Mouse (Mus musculus) MEL (cell line): ENCODE measurements at regions not wholly inside any gene's neighbourhood (a gene's known extent, or its start where the extent isn't known, plus 50 kb on each side); places are given as distances from the start of the nearest gene placed in this dataset.
A peak's percentile ranks its signal among the peaks of the same experiment; 100 is the strongest.

Experiments
- DNase-seq: peaks from one replicate; pipeline ENCODE4 v3.0.0; 2011; ENCODE audit warnings: low read depth, low spot score
- H3K27ac ChIP-seq: 2 replicates; pipeline ENCODE4 v1.5.1; 2012; ENCODE audit warnings: low read depth, mild to moderate bottlenecking, control low read depth, low read length, moderate library complexity; ENCODE audit not compliant: control insufficient read depth
- H3K27me3 ChIP-seq, 2 experiments: fragments of 150-350 bp in 1 of 2; sonication (generic) in 1 of 2; 2 replicates each; pipeline ENCODE4 v1.6.1; 2012; ENCODE audit warnings: low read length in 2 of 2, mild to moderate bottlenecking in 2 of 2, improper control_type of control experiment in 1 of 2, moderate library complexity in 1 of 2; ENCODE audit not compliant: insufficient read depth in 2 of 2, control insufficient read depth in 1 of 2
- H3K36me3 ChIP-seq, 2 experiments: 2 replicates each; pipeline ENCODE4 v1.6.1; 2012 to 2014; ENCODE audit warnings: low read length in 2 of 2, improper control_type of control experiment in 1 of 2, inconsistent platforms in 1 of 2, mild to moderate bottlenecking in 1 of 2; ENCODE audit not compliant: insufficient read depth in 2 of 2, control insufficient read depth in 1 of 2
- H3K4me1 ChIP-seq, 2 experiments: fragments of 150-350 bp in 1 of 2; sonication (generic) in 1 of 2; 2 replicates each; pipeline ENCODE4 v1.6.1; 2012; ENCODE audit warnings: low read length in 2 of 2, improper control_type of control experiment in 1 of 2, mild to moderate bottlenecking in 1 of 2; ENCODE audit not compliant: insufficient read depth in 2 of 2, control insufficient read depth in 1 of 2
- H3K4me3 ChIP-seq, 2 experiments: fragments of 150-350 bp in 1 of 2; sonication (generic) in 1 of 2; 2 replicates each; pipeline ENCODE4 v1.5.1; 2012; ENCODE audit warnings: low read depth in 2 of 2, low read length in 2 of 2, mild to moderate bottlenecking in 2 of 2, moderate library complexity in 2 of 2, control low read depth in 1 of 2, improper control_type of control experiment in 1 of 2; ENCODE audit not compliant: control insufficient read depth in 1 of 2, insufficient read depth in 1 of 2
- H3K79me2 ChIP-seq: 2 replicates; pipeline ENCODE4 v1.6.1; 2012; ENCODE audit warnings: mild to moderate bottlenecking, low read length, moderate library complexity; ENCODE audit not compliant: control insufficient read depth, poor library complexity, insufficient read depth
- H3K9ac ChIP-seq: 2 replicates; pipeline ENCODE4 v1.6.1; 2012; ENCODE audit warnings: low read depth, mild to moderate bottlenecking, control low read depth, low read length, moderate library complexity; ENCODE audit not compliant: control insufficient read depth, poor library complexity, severe bottlenecking
- H3K9me3 ChIP-seq: fragments of 150-350 bp; sonication (generic); replicated peaks from 2 replicates; pipeline ENCODE4 v1.6.1; 2012; ENCODE audit warnings: mild to moderate bottlenecking, low read length, improper control_type of control experiment, moderate library complexity; ENCODE audit not compliant: insufficient read depth
- CTCF ChIP-seq, 3 experiments: IDR thresholded peaks in 2 of 3; conservative IDR thresholded peaks in 1 of 3; 2 replicates each; pipeline ENCODE4 v1.5.1; 2011 to 2012; ENCODE audit warnings: low read length in 3 of 3, low read depth in 2 of 3, mild to moderate bottlenecking in 2 of 3, improper control_type of control experiment in 1 of 3, inconsistent platforms in 1 of 3, mixed read lengths in 1 of 3, moderate library complexity in 1 of 3; ENCODE audit not compliant: control insufficient read depth in 1 of 3, insufficient read depth in 1 of 3, poor library complexity in 1 of 3, severe bottlenecking in 1 of 3
- E2F4 ChIP-seq: IDR thresholded peaks from 2 replicates; pipeline ENCODE4 v1.6.1; 2011; ENCODE audit warnings: low read depth, low read length, improper control_type of control experiment, borderline replicate concordance
- ELF1 ChIP-seq: IDR thresholded peaks from 2 replicates; pipeline ENCODE4 v1.6.1; 2014; ENCODE audit warnings: low read depth, mild to moderate bottlenecking, inconsistent platforms, low read length, improper control_type of control experiment, moderate library complexity
- GABPA ChIP-seq: IDR thresholded peaks from 2 replicates; pipeline ENCODE4 v1.6.1; 2012; ENCODE audit warnings: low read depth, mild to moderate bottlenecking, inconsistent platforms, low read length, improper control_type of control experiment, moderate library complexity
- GATA1 ChIP-seq: IDR thresholded peaks from 2 replicates; pipeline ENCODE4 v1.6.1; 2011; ENCODE audit warnings: low read depth, low read length, improper control_type of control experiment
- HCFC1 ChIP-seq: IDR thresholded peaks from 2 replicates; pipeline ENCODE4 v1.6.1; 2012; ENCODE audit warnings: low read depth, mild to moderate bottlenecking, inconsistent platforms, low read length, improper control_type of control experiment, moderate library complexity
- JUND ChIP-seq: IDR thresholded peaks from 2 replicates; pipeline ENCODE4 v1.6.1; 2011; ENCODE audit warnings: low read depth, mild to moderate bottlenecking, improper control_type of control experiment, low read length
- KAT2A ChIP-seq: conservative IDR thresholded peaks from 2 replicates; pipeline ENCODE4 v1.6.1; 2012; ENCODE audit warnings: low read depth, low read length, improper control_type of control experiment, inconsistent platforms
- MAFK ChIP-seq: IDR thresholded peaks from 2 replicates; pipeline ENCODE4 v1.6.1; 2011; ENCODE audit warnings: low read depth, mild to moderate bottlenecking, low read length, improper control_type of control experiment, borderline replicate concordance
- MAX ChIP-seq: IDR thresholded peaks from 2 replicates; pipeline ENCODE4 v1.6.1; 2011; ENCODE audit warnings: low read length, improper control_type of control experiment
- MAZ ChIP-seq: IDR thresholded peaks from 2 replicates; pipeline ENCODE4 v1.6.1; 2012; ENCODE audit warnings: low read depth, mild to moderate bottlenecking, inconsistent platforms, low read length, improper control_type of control experiment
- MXI1 ChIP-seq: IDR thresholded peaks from 2 replicates; pipeline ENCODE4 v1.6.1; 2011; ENCODE audit warnings: mild to moderate bottlenecking, low read depth, low read length, improper control_type of control experiment
- MYB ChIP-seq: IDR thresholded peaks from 2 replicates; pipeline ENCODE4 v1.6.1; 2011; ENCODE audit warnings: mild to moderate bottlenecking, low read depth, low read length, improper control_type of control experiment
- MYC ChIP-seq: IDR thresholded peaks from 2 replicates; pipeline ENCODE4 v1.6.1; 2011; ENCODE audit warnings: low read depth, mild to moderate bottlenecking, low read length, improper control_type of control experiment, moderate library complexity
- NELFE ChIP-seq: IDR thresholded peaks from 2 replicates; pipeline ENCODE4 v1.6.1; 2011; ENCODE audit warnings: low read depth, low read length, improper control_type of control experiment
- POLR2A ChIP-seq, 2 experiments: IDR thresholded peaks; 2 replicates each; pipeline ENCODE4 v1.6.1; 2011 to 2012; ENCODE audit warnings: low read length in 2 of 2, mild to moderate bottlenecking in 2 of 2, control low read depth in 1 of 2, improper control_type of control experiment in 1 of 2, low read depth in 1 of 2, moderate library complexity in 1 of 2; ENCODE audit not compliant: control insufficient read depth in 1 of 2, insufficient read depth in 1 of 2, poor library complexity in 1 of 2
- POLR2AphosphoS2 ChIP-seq: IDR thresholded peaks from 2 replicates; pipeline ENCODE4 v1.6.1; 2011; ENCODE audit warnings: low read length, improper control_type of control experiment
- POLR2AphosphoS5 ChIP-seq: IDR thresholded peaks from 2 replicates; pipeline ENCODE4 v1.6.1; 2012; ENCODE audit warnings: low read depth, borderline replicate concordance, mild to moderate bottlenecking, inconsistent platforms, low read length, moderate library complexity, mixed read lengths
- RCOR1 ChIP-seq: IDR thresholded peaks from 2 replicates; pipeline ENCODE4 v1.6.1; 2012; ENCODE audit warnings: low read depth, mild to moderate bottlenecking, inconsistent platforms, low read length, improper control_type of control experiment
- SIN3A ChIP-seq: IDR thresholded peaks from 2 replicates; pipeline ENCODE4 v1.6.1; 2012; ENCODE audit warnings: low read length, improper control_type of control experiment, inconsistent platforms
- SMC3 ChIP-seq: IDR thresholded peaks from 2 replicates; pipeline ENCODE4 v1.6.1; 2011; ENCODE audit warnings: low read depth, low read length, improper control_type of control experiment
- TAL1 ChIP-seq: IDR thresholded peaks from 2 replicates; pipeline ENCODE4 v1.6.1; 2012; ENCODE audit warnings: mild to moderate bottlenecking, inconsistent platforms, low read length, moderate library complexity, mixed read lengths
- TBP ChIP-seq: IDR thresholded peaks from 2 replicates; pipeline ENCODE4 v1.8.0; 2011; ENCODE audit warnings: low read depth, low read length, improper control_type of control experiment
- TCF12 ChIP-seq: IDR thresholded peaks from 2 replicates; pipeline ENCODE4 v1.6.1; 2014; ENCODE audit warnings: low read depth, mild to moderate bottlenecking, inconsistent platforms, low read length, improper control_type of control experiment, moderate library complexity
- UBTF ChIP-seq: IDR thresholded peaks from 2 replicates; pipeline ENCODE4 v1.6.1; 2012; ENCODE audit warnings: low read depth, mild to moderate bottlenecking, inconsistent platforms, low read length, improper control_type of control experiment, moderate library complexity, borderline replicate concordance; ENCODE audit not compliant: insufficient read depth
- USF1 ChIP-seq: IDR thresholded peaks from 2 replicates; pipeline ENCODE4 v1.6.1; 2014; ENCODE audit warnings: low read depth, mild to moderate bottlenecking, inconsistent platforms, low read length, improper control_type of control experiment, moderate library complexity
- USF2 ChIP-seq, 2 experiments: IDR thresholded peaks; 2 replicates each; pipeline ENCODE4 v1.6.1; 2011 to 2012; ENCODE audit warnings: improper control_type of control experiment in 2 of 2, low read length in 2 of 2, borderline replicate concordance in 1 of 2, inconsistent platforms in 1 of 2, low read depth in 1 of 2, mild to moderate bottlenecking in 1 of 2; ENCODE audit not compliant: insufficient read depth in 1 of 2
- ZC3H11A ChIP-seq: IDR thresholded peaks from 2 replicates; pipeline ENCODE4 v1.6.1; 2012; ENCODE audit warnings: low read depth, mild to moderate bottlenecking, inconsistent platforms, low read length, improper control_type of control experiment
- ZKSCAN1 ChIP-seq: IDR thresholded peaks from 2 replicates; pipeline ENCODE4 v1.6.1; 2012; ENCODE audit warnings: low read depth, mild to moderate bottlenecking, inconsistent platforms, low read length, improper control_type of control experiment, moderate library complexity
- ZMIZ1 ChIP-seq: IDR thresholded peaks from 2 replicates; pipeline ENCODE4 v1.6.1; 2012; ENCODE audit warnings: low read depth, mild to moderate bottlenecking, inconsistent platforms, low read length, improper control_type of control experiment, moderate library complexity
- ZNF384 ChIP-seq: IDR thresholded peaks from 2 replicates; pipeline ENCODE4 v1.6.1; 2012; ENCODE audit warnings: low read depth, mild to moderate bottlenecking, inconsistent platforms, low read length, improper control_type of control experiment

DNA sequence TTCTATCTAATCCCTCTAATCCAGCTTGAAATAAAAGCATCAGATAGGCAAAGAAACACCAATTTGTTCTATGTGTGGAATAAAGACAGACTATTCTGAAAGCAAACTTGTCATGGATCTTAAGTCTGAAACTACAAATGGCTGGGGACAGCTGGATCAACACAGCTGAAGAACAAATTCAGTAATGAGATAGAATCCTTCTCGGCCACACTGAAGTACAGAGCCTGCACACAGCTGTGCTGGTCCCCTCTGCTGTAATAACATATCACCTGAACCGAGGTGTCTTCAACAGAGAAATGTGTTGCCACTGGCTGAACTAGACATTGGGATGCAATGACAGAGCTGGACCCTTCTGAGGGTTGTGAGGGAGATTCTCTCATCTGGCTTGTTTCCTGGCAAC is 102.4 kb downstream of the Rchy1 start:
- H3K4me3 ChIP-seq: no peak overlapping the region
- peak overlapping the region; percentile 82 for H3K27ac ChIP-seq
- H3K9ac ChIP-seq: no peak overlapping the region
- peaks cover 6 to 27% of the 10 kb centered on the region in 2 experiments for H3K4me1 ChIP-seq
- peaks cover 0 to 19% of the 10 kb centered on the region in 2 experiments; a peak in 2 of 4 replicates for H3K36me3 ChIP-seq
- no peaks in the 10 kb centered on the region for H3K27me3 ChIP-seq
- no peaks in the 10 kb centered on the region for H3K9me3 ChIP-seq
- H3K79me2 ChIP-seq: no peaks in the 10 kb centered on the region
- TF ChIP-seq POLR2AphosphoS5: no peak
- no peak for TF ChIP-seq MAZ
- no peak for TF ChIP-seq SIN3A
- TF ChIP-seq ZMIZ1: no peak
- no peak for TF ChIP-seq ZKSCAN1
- no peak for TF ChIP-seq SMC3
- TF ChIP-seq HCFC1: no peak
- TF ChIP-seq JUND: no peak
- no peak for TF ChIP-seq MAX
- TF ChIP-seq GATA1: no peak
- no peak for TF ChIP-seq ZNF384
- no peak for TF ChIP-seq E2F4
- TF ChIP-seq RCOR1: no peak
- no peak for TF ChIP-seq CTCF (IDR thresholded peaks at IDR 0.05 in 2 of 3, conservative IDR thresholded peaks at IDR 0.05 in 1 of 3; ENCODE audit: control insufficient read depth in 1 of 3, insufficient read depth in 1 of 3, low read depth in 2 of 3, low read length in 3 of 3, poor library complexity in 1 of 3, severe bottlenecking in 1 of 3)
- TF ChIP-seq UBTF: no peak
- no peak for TF ChIP-seq USF1
- no peak for TF ChIP-seq MXI1
- no peak for TF ChIP-seq POLR2A (IDR thresholded peaks at IDR 0.05; ENCODE audit: control insufficient read depth in 1 of 2, insufficient read depth in 1 of 2, low read depth in 1 of 2, low read length in 2 of 2, poor library complexity in 1 of 2)
- DNase-seq: no peak

DNA sequence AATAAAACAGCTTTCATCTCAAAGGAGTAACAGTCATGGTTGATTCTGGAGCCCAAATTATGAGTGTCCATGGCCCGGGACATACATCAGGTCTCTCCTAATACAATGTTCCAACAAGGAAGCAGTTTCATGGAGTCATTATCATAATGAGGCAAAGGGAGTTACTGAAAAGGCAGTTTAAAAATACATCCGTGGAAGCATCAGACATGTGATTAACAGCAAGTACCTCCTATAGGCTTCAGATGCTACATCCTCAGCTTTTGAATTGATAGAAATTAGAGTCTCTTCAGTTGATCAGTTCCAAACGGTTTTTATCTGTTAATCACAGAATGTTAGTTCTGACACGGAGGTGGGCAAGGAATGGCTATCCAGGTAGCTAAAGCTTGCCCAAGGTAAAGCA is 110.5 kb downstream of the Rchy1 start:
- peaks cover 0 to 47% of the 10 kb centered on the region in 2 experiments; a peak in 3 of 4 replicates for H3K36me3 ChIP-seq
- H3K4me1 ChIP-seq: peaks cover 5 to 32% of the 10 kb centered on the region in 2 experiments
- peaks cover 27% of the 10 kb centered on the region for H3K79me2 ChIP-seq
- H3K27me3 ChIP-seq: no peaks in the 10 kb centered on the region
- no peaks in the 10 kb centered on the region for H3K9me3 ChIP-seq
- H3K27ac ChIP-seq: peak overlapping the region; percentile 95
- DNase-seq: peak; percentile 70
- peak overlapping the region; percentile 6 to 20; a peak in 2 of 4 replicates for H3K4me3 ChIP-seq
- H3K9ac ChIP-seq: peak overlapping the region; percentile 60
- TF ChIP-seq USF1 (peak; percentile 36; the same call in 1 of the 2 replicates), CTCF (IDR thresholded peaks at IDR 0.05 in 2 of 3, conservative IDR thresholded peaks at IDR 0.05 in 1 of 3; ENCODE audit: control insufficient read depth in 1 of 3, insufficient read depth in 1 of 3, low read depth in 2 of 3, low read length in 3 of 3, poor library complexity in 1 of 3, severe bottlenecking in 1 of 3) (no peak), SIN3A (no peak; the same call in 1 of the 2 replicates), POLR2AphosphoS5 (no peak), MYC (peak; percentile 55; the same call in 1 of the 2 replicates), KAT2A (no peak), TCF12 (0 out of 2 replicates have a peak, but pooled peaks have one; percentile 22), ELF1 (no peak), GABPA (no peak), MYB (peak; percentile 70), MXI1 (peak; percentile 47; the same call in 1 of the 2 replicates), JUND (no peak), NELFE (no peak), POLR2AphosphoS2 (no peak), USF2 (IDR thresholded peaks at IDR 0.05; ENCODE audit: borderline replicate concordance in 1 of 2, insufficient read depth in 1 of 2, low read depth in 1 of 2, low read length in 2 of 2) (no peak), TAL1 (no peak), GATA1 (no peak; the same call in 1 of the 2 replicates), ZC3H11A (0 out of 2 replicates have a peak, but pooled peaks have one; percentile 4), MAZ (no peak), MAFK (no peak), TBP (0 out of 2 replicates have a peak, but pooled peaks have one; percentile 40)
